Mouse (Mus musculus) layer of hippocampus, postnatal 36 days (tissue): ENCODE measurements at regions not wholly inside any gene's neighbourhood (a gene's known extent, or its start where the extent isn't known, plus 50 kb on each side); places are given as distances from the start of the nearest gene placed in this dataset.

Experiments used
- DNase-seq, 2 experiments: peaks; one replicate each; pipeline ENCODE4 v3.0.0; 2022

DNA sequence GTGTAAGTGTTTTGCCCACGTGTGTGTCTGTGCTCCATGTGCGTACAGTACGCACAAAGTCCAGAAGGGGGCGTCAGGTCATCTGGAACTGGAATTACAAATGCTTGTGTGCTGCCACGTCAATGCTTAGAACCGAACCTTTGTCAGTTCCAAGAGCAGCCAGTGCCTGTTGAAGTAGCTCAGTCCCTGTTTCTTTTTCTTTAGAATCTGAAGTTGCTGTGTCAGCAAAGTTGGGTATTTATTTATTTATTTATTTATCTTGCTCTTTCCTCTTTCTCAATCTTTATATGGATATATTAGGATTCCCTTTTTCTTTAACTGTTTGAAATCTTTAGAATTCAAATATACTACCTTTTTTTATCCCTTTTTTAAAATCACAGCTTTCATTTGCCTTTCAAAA lies 567.6 kb upstream of the Mki67 start:
- no peak for DNase-seq

DNA sequence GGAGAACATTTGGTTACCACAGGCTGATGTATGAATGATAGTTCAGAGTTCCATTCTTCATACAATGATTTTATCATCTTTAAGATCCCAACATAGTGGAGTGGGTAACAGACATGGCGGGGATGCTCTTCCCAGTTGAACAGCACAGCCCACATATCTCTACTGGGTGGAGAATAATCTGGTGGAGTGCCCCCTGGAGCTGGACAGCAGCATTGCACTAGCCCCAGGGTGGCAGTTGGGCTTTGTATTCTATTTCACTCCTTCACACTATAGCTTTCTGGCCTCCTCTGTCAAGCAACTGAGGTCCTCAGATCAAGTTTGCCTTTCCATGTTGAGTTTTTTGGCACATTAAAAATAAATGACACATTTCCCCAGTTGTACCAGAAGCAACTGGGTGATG lies 569.4 kb upstream of the Mki67 start:
- DNase-seq, result no peak

DNA sequence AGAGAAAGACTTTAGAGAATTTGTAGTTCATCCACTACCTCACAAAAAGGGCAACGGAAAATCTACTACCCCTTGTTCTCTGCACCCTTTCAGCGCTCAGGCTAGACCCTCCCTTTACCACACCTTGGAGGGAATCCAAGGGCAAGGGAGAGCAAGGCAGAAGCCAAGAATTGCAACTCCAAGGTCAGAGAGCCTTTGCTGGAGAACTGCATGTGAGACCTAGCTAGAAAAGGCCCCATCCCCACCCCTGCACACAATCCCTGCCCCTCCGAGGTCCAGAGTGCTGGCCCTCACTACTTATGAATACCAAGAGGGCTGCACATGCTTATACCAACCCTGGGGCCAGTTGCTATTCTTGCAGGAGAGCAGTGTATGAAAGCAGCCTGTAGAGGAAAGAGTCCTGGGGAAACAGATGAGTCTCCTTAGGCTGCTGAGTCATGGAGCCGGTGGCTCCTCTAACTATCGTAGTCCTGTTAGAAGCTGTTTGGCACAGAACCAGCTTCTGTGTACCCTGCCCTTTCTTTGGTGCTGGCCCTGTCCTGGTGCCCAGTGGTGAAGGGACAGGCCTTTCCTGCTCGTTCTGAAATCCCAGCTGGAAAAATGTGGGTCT lies 577.5 kb upstream of the Mki67 start:
- DNase-seq, result no peak

DNA sequence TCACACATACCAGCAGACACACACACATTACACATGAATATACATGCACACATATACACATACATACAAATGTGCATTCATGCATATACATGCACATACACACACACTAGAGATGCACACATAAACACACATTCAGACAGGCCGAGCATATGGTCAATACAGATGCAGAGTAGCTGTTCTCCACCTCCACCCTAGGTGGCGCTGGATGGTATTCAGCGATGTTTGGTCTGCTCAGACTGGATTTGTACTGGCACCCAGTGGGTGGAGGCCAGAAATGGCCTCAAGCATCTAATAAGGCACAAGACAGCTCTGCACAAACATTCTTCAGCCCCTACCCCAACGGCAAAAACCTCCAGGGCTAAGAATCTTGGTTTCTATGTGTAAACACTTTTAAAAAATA lies 578.3 kb upstream of the Mki67 start:
- no peak for DNase-seq

DNA sequence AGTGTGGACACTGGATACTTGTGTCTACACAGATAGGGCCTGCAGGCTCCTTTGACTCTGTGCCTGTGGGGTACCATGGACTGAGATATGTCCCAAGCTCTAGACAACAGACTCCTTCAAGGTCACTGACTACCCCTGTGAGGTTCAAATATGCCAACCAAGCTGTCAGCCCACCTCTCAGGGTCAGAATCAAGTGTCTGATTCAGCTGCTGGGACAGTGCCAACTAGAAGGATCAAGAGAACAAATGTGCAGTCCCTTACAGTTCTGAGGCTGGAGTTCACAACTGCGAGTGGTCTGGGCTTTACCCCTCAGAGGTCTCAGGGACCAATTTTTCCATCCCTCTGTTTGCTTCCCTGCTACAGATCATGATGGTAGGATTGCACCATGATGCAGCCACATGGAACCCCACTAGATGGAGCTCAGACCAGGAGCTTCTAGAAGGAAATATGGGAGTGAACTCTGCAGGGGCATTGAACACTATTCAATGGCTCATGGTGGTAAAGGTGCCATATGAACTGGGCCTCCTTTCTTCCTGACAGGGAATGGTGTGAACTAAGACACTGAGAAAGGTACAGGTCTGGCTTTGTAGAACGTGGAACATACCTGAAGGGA lies 581.8 kb upstream of the Mki67 start:
- no peak for DNase-seq

DNA sequence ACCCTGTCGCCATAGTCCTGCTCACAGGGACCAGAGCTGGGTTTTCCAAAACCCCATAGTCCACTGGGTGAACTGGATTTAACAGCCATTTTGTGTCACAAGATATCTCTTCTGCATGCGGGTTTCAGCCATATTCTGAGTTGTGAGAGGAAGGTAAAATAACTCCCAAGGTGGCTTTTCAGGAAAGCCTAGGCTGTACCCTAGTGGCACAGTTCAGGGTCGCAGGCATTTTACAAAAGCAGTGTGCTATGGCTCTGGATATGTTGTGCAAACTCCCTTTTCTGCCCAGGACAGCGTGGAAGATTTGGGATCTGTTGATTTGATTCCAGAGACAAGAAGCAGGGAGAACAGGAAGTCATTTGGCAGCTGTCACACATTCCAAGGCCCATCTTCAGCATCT lies 588.3 kb upstream of the Mgmt start:
- no peak for DNase-seq

DNA sequence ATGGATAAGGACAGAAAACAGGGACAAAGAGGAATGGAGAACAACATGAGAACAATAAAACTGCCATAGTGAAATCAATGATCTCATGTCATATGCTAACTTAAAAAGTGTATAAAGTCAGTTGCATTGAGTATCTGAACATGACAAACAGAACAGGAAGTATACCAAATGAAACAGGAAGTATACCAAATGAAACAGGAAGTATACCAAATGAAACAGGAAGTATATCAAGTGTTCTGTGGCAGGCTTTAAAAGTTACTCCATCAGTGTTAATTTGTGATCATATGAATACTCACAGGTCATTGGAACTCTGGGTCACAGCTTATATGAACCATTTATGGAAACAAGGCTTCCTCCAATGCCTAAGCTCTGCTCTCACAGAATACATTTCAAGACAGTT lies 585.6 kb upstream of the Mgmt start:
- no peak for DNase-seq

DNA sequence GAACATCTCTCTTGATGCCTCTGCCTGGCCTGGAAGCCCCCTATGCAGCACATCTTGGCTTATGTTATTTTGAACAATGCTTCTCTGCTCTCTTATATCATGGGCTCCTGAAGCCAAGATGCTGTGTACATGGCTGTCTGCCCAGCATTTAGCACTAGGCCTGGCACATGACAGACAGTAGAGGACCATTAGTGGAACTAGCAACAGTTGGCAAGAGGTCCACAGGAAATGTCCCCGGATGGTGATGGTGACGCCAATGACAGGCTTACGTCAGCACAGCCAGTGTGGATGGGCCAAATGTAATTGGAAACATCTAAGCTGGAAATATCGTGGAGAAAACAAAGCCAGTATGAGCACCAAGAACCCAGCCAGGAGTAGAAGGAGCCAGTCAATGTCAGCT lies 567.1 kb upstream of the Mgmt start:
- no peak for DNase-seq

DNA sequence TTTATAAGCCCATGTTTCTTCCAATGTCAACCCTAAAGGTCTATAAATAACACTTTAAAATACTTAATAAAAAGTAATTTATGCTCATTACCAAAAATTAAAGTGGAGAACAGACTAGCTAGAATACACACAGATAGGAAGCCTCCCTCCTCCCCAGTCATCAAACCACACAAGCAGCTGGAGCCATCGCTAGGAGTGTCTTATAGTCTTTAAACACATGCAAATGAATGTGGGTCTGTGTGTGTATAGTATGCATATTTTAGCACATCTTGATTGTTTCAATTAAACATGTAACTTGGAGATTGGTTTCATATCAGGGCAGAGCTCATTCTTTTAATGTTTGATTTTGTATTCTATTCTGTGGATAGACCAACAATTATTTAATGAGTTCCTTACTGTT lies 564.0 kb upstream of the Mgmt start:
- no peak for DNase-seq

DNA sequence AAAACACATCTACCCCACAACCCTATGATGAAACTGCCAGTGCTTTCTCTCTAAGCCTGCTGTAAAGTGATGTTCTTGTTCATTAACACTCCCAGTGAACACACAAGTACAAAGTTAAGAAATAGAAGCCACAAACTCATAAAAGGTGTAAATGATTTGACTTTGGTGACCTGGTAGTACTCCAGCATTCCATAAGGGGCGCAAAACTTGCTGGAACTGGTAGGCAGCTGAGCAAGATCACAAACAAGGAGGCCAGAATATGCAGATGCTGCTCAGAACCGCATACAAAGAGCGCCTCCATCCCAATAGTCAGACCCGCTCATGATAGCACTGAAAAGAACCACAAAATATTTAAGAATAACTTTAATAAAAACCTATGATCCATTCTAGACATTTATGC lies 561.6 kb upstream of the Mgmt start:
- no peak for DNase-seq

DNA sequence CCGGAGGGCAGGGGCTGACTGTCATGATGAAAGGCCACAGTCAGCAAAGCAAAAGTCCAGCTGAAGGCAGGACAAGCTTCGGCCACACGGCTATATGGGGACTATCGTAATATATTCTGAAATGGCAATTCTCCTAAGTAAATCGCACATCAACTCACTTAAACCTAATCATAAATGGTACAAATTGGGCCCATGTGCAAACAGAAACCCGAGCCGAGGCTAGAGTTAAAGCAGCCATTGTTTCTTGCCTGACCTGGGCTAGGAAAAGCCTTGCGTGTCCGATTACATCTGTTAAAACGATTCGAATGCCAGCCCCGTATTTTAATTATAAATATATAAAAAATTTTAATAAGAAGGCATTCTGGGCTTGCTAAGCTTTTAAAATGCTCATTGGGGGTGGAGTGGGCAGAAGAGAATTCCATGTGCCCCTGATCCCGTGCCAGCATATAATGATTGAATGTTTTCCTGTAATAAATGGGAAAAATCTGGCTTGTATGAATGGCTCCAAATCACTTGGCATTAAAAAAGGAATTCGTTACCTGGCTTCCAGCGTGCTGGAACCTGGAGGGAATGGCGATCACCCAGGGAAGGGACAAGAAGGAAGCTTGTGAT lies 552.7 kb upstream of the Mgmt start:
- DNase-seq, result peak; percentile 18 to 23

DNA sequence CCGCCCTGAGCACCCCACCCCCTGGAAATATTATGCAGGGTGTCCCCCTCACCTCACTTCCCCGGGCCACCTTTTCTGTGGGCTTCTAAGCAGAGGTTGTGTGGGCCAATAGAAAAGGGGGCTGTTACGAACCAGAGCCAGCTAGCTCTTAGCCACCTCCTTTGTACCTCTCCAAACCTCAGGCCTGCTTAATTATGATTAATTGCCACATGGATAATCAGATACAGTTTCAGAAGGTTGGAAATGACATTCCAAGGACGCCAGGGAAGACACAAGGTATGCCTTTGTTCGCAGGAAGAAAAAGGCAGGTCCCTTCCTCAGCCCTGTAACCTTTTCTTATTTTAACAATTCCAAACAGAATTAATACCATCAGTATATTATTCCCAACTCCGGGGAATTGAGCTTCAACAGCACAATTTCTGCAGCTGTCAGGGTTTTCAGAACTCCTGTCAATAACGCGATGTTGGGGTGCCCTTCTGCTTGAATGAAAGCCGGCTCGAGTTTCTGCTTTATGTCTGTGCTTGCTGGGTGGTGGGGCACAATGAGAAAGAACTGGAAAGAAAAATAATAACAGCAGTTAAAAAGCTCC lies 552.1 kb upstream of the Mgmt start:
- no peak for DNase-seq

DNA sequence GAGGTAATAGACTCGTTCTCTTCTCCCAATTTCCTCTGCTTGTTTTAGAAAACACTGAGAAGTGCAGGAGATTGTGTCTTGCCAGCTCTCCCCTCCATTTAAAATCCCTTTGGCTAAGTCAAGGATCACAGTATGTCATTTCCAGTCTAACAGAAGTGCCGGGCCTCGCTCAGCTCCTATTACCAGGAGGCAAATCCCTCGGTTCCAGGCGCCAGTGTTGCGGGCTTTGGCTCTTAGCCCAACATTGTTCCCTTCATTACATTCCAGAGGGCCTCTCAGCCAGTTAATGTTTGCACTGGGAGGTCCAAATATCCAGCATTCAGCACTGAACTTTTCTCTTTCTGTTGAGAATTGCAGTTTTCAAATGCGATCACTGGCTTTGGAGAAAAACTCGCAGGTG lies 551.6 kb upstream of the Mgmt start:
- DNase-seq, result peak in 1 of 2 experiments; percentile 15

DNA sequence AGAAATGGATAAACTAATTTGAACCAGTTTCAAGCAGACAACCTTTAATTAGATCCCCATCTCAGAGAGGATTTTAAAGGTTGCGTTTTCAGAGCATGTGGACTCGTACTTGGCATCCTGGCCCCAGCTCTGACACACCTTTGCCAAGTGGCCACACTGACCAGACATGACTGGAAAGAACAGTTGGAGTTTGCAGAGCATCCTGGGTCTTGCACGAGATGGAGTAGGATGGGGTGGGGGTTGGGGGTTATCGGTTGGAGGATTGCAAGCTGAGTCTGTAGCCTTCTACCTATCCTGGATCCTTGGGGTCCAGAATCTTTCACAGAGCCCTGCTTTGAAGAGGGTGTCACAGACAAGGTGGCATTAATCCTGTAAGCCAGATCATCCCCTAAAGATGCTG lies 550.9 kb upstream of the Mgmt start:
- DNase-seq, result no peak

DNA sequence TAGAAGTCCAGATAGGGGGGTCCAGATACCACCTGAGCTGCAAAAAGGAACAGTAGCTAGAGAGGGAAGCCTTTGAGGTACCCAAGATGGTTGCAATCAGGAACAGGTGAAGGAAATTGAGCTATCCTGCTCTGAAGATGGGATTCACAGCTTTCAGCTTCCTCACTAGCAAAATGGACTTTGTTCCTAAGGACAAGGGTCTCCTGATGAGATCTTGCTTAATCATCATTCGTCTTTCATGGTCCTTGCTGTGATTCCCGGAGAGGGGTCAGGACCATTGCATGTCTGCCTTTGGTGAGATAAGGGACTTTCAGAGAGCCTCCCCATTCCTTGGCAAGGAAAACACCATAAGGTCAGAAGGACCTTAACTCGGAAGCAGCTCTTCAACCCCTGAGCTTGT lies 549.4 kb upstream of the Mgmt start:
- DNase-seq, result no peak

DNA sequence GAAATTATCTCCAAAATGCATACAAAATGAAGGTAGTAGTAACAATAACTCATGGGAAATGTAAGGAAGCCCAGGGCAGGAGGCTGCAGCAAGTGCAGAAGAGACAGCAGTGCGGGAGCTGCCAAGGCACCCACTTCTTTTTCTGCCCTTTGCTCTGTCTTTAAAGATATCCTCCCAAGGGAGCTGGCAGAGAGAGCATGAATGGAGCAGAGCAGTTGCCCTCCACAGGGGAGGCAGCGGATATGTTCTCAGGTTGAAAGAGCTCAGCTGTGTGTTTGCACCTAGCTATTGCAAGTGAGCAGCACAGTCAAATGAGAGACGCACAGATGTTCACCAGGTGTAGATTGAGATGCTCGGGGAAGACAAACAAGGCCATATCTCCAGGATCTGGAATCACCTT lies 547.9 kb upstream of the Mgmt start:
- no peak for DNase-seq

DNA sequence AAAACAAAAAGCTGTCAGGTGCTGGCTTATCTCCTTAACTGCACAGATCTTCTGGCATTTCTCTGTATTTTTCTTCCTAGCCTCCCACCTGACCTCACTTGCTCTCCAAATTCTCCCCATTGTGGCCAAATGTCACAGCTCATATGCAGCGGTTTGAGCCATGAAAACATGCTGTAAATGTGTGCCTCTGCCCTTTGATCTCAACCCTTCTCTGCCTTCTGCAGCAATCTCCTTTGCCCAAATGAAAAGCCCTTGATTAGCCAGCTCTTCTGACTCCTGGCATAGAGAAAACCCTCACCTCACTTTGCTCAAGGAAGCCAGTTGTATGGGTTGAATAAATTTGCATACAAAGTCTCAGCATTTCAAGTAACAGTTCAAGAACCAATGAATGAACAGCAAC lies 546.1 kb upstream of the Mgmt start:
- no peak for DNase-seq

DNA sequence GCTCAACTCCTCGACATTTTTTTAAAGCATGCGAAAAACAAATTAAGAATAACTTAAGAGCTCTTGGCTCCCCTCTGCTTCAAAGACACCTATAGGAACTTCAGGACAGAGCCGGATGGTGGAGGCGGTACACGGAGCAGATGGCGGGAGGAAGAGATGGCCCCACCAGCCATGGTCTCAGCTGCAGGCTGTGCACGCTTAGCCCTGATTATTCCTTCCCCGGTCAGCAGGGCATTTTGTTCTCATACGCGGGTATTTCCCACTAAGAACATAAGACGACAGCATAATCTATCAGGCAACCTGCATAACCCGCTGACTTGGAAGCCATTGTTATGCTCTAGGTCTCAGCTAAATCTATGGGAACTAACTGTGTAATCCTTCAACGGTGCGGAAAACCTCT lies 544.8 kb upstream of the Mgmt start:
- no peak for DNase-seq

DNA sequence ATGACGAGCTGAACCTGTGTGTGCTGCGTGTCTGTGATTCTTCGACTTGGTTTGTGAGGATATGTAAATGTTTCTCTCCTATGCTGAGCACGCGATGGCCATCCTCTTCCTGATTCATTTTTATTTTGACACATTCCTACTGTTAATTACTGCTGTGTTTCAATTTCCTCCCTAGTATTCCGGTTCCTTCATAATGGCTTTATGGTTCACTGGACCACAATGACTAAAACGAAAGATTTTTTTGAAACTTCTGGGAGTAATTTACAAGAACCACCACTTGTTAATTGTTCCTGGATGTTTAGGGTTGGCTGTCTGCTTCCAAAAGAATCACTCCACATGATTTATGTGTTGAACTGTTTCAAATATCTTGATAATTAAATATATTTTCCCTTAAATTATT lies 537.4 kb upstream of the Mgmt start:
- DNase-seq, result no peak

DNA sequence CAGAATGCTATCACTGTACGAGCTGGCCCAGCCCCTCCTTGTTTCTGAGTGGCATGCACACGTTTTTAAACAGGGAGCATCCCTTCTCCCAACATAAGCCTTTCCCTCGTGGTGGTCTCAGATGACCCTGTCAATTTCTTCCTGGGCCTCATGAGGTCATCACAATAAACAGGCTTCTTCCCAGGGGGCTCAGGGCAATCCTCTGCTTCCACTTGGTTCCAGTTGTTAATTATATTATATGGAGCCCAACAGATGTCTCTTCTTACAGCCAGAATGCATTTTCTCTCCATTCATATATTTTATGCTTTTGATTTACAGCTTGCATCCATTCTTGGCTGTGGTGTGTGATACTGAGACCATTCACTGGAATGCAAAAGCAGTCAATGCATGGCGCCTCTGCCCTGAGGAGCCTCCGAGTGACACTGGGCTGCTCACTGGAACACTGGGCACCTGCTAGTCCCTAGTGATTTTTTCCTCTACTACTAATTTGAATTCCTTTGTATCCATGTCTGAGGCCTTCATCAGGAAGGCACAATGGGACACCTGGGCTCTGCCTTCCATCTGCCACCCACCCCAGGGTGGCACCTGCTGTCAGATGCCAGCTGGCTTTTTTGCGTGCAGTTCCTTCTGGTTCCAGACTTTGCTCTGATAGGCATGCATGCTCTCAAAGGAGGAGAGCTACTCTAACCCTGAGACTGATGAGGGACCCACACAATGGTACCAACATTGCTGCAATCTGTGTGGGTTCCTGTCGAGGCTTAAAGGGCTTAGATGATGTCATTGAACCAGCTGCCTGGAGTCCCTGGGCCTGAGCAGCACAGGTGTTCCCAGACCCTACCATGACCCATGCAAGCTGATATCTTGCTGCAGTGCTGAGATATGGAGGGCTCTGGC lies 528.8 kb upstream of the Mgmt start:
- DNase-seq, result no peak

DNA sequence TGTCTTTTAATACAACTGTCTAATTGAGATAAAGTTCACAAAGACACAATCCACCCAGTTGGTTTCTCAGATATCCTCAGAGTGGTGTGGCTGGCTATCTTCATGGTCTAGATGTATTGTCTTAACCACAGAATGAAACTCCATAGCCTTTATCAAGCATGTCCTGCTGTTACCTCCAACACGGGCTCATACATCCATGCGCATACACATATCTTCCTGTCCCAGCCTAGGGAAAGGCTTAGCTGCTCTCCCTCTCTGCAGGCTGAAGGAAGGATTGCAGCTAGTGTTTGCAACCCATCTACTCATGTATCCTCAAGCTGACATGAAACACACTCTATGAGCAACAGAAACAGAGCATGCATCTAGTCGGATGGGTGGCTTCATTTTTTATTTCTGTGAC lies 517.2 kb upstream of the Mgmt start:
- DNase-seq, result no peak

DNA sequence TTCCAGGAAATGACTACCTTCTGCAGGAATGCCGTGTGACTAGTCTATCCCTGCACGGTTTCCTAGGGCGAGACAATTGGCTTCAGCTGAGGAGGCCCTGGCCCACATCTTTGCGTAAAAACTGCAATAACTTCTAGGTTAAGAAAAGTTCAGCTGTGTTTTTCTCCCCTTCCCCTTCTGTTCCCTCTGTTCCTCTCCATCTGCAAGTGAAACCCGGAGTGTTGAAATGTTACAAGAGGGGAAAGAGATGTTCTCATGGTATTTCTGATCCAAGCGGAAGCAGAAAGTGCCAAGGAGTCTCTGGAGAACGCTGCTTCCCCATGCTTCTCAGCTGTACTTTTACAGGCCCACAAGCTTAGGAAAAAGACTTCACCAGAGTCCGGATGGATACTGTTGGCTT lies 516.7 kb upstream of the Mgmt start:
- DNase-seq, result no peak

DNA sequence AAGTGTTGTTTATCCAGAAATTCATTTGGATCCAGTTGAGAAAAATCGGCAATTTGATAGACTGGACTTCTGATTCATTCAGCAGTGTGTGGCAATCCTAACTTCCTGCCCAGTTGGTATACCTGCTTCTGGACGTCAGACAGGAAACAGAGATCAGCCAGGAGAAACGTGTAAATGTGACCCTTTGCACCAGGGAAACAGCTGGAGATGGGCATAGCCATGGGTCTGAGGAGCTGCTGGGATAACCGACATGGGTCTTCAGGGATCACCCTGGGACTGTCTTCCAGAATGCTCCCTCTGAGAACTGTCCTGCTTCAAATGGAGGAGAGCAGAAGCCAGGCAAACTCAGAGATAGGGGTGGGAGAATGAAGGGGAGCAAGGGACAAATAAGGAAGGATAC lies 516.1 kb upstream of the Mgmt start:
- no peak for DNase-seq
